ENCODE assay signal across 17 mouse cellular contexts in the genomic region with DNA sequence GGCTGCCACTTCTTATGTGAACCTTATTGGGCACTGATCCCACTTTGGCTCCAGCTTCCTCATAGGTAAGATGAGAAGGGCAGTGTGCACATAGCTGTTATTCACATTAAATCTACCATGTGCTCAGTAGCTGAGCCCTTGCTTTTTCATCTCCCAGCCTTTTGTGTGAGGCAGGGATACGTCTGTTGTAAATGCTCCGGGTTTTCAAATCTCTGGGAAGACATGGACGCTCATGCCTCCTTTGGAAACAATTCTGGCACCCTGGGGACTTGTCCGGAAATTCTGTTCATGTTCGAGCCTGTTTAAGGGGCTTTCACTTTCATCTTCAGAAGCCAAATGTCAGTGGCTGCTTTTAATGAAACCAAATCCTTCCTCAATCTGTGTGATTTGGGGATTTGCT.
DNase-seq lines count a peak whose midpoint lies in the region; ATAC-seq and TF ChIP-seq lines count a peak whose summit lies in the region.
"Had no signal": no experiment of that assay in that cellular context is flagged by ENCODE, and none has a peak within 500 bp of the region (broad histone marks: within the 10 kb centered on the region; RNA-seq: fewer than 3 reads in every experiment).

No protein-coding gene starts in this region.

- ATAC-seq in kidney, postnatal 0 days (replicated peaks; ENCODE audit: low FRiP score, low read depth) = no peak
- ATAC-seq in embryonic facial prominence, embryonic 14.5 days (ENCODE audit: low read depth) = peak; percentile 79; the same call in 1 of the 2 replicates
- ATAC-seq in megakaryocyte progenitor cell, adult 5-6 weeks (replicated peaks; ENCODE audit: poor library complexity) = peak; percentile 47
- no peak for ATAC-seq in forebrain, embryonic 15.5 days (replicated peaks)

- no peaks in the 10 kb centered on the region for H3K27me3 ChIP-seq in kidney, postnatal 0 days (ENCODE audit: insufficient read depth, low read length)
- H3K27me3 ChIP-seq in embryonic facial prominence, embryonic 14.5 days (replicated peaks; ENCODE audit: control insufficient read depth, insufficient read depth, low read length) = no peaks in the 10 kb centered on the region
- H3K27me3 ChIP-seq in forebrain, embryonic 15.5 days = no peaks in the 10 kb centered on the region
- H3K27me3 ChIP-seq: hindbrain, embryonic 15.5 days; midbrain, embryonic 12.5 days had no signal

- no peaks in the 10 kb centered on the region for H3K4me1 ChIP-seq in kidney, postnatal 0 days (replicated peaks; ENCODE audit: insufficient read depth, low read length)
- H3K4me1 ChIP-seq in embryonic facial prominence, embryonic 14.5 days (ENCODE audit: control insufficient read depth, insufficient read depth, low read length) = no peaks in the 10 kb centered on the region; the same call in 1 of the 2 replicates
- H3K4me1 ChIP-seq in forebrain, embryonic 15.5 days = no peaks in the 10 kb centered on the region
- H3K4me1 ChIP-seq: hindbrain, embryonic 15.5 days had no signal

- H3K36me3 ChIP-seq in kidney, postnatal 0 days (ENCODE audit: insufficient read depth, low read length) = no peaks in the 10 kb centered on the region
- H3K36me3 ChIP-seq in embryonic facial prominence, embryonic 14.5 days (ENCODE audit: control insufficient read depth, insufficient read depth, low read length) = no peaks in the 10 kb centered on the region
- no peaks in the 10 kb centered on the region for H3K36me3 ChIP-seq in forebrain, embryonic 15.5 days
- H3K36me3 ChIP-seq: hindbrain, embryonic 15.5 days; midbrain, embryonic 12.5 days had no signal

- H3K9ac ChIP-seq in kidney, postnatal 0 days (ENCODE audit: low read depth, low read length) = no peak overlapping the region
- H3K9ac ChIP-seq in embryonic facial prominence, embryonic 14.5 days (ENCODE audit: low read depth, low read length) = no peak overlapping the region
- no peak overlapping the region for H3K9ac ChIP-seq in forebrain, embryonic 15.5 days (replicated peaks)
- H3K9ac ChIP-seq: hindbrain, embryonic 15.5 days; liver, embryonic 14.5 days; midbrain, embryonic 12.5 days had no signal

- 35% methylated on average over 5 of the region's 5 CpGs for WGBS in kidney, postnatal 0 days
- WGBS in embryonic facial prominence, embryonic 14.5 days = 9% methylated on average over 5 of the region's 5 CpGs
- WGBS in forebrain, embryonic 15.5 days = 24% methylated on average over 5 of the region's 5 CpGs

- DNase-seq in embryo, embryonic 11 days = peak; percentile 70
- DNase-seq in embryo, embryonic 9.5 days (ENCODE audit: extremely low spot score) = no peak
- peak; percentile 24 for DNase-seq in kidney, postnatal 0 days (ENCODE audit: low spot score)
- DNase-seq in kidney, postnatal 10 days = no peak
- DNase-seq in embryonic facial prominence, embryonic 14.5 days (ENCODE audit: low spot score) = peak; percentile 72
- no peak for DNase-seq in kidney, postnatal 14 days
- DNase-seq: adrenal gland, postnatal 14 days; kidney, adult 2 months; lung, postnatal 14 days; right cerebral cortex, postnatal 4 days; thymus, postnatal 4 days had no signal

- H3K4me2 ChIP-seq in kidney, postnatal 0 days (ENCODE audit: low read length) = no peak overlapping the region
- H3K4me2 ChIP-seq in embryonic facial prominence, embryonic 14.5 days (ENCODE audit: low read depth, low read length) = no peak overlapping the region
- H3K4me2 ChIP-seq in forebrain, embryonic 15.5 days (replicated peaks) = no peak overlapping the region
- H3K4me2 ChIP-seq: hindbrain, embryonic 15.5 days; midbrain, embryonic 12.5 days had no signal

- TF ChIP-seq CTCF in kidney, postnatal 0 days (IDR thresholded peaks at IDR 0.05; ENCODE audit: low read depth) = no peak

- H3K27ac ChIP-seq in kidney, postnatal 0 days = no peak overlapping the region
- no peak overlapping the region for H3K27ac ChIP-seq in embryonic facial prominence, embryonic 14.5 days (replicated peaks; ENCODE audit: low read depth, low read length)
- no peak overlapping the region for H3K27ac ChIP-seq in forebrain, embryonic 15.5 days (replicated peaks)
- H3K27ac ChIP-seq: hindbrain, embryonic 15.5 days; liver, embryonic 14.5 days; midbrain, embryonic 12.5 days; stomach, postnatal 0 days had no signal

- H3K9me3 ChIP-seq in kidney, postnatal 0 days (replicated peaks; ENCODE audit: low read length) = no peaks in the 10 kb centered on the region
- H3K9me3 ChIP-seq in embryonic facial prominence, embryonic 14.5 days (ENCODE audit: control insufficient read depth, low read length) = no peaks in the 10 kb centered on the region
- H3K9me3 ChIP-seq in forebrain, embryonic 15.5 days = no peaks in the 10 kb centered on the region
- H3K9me3 ChIP-seq: hindbrain, embryonic 15.5 days; midbrain, embryonic 12.5 days had no signal

- H3K4me3 ChIP-seq in kidney, postnatal 0 days (replicated peaks; ENCODE audit: low read depth, low read length) = no peak overlapping the region
- H3K4me3 ChIP-seq in embryonic facial prominence, embryonic 14.5 days (ENCODE audit: low read depth, low read length) = no peak overlapping the region
- no peak overlapping the region for H3K4me3 ChIP-seq in forebrain, embryonic 15.5 days
- H3K4me3 ChIP-seq: hindbrain, embryonic 15.5 days; midbrain, embryonic 12.5 days had no signal

Comparison
In these comparisons a context has a peak if more than half of its experiments do, and no peak if none do; other contexts are left out.
1. DNase-seq: peak in embryo, embryonic 11 days (single experiment), kidney, postnatal 0 days (single experiment) and embryonic facial prominence, embryonic 14.5 days (single experiment); none in embryo, embryonic 9.5 days (single experiment), kidney, postnatal 10 days (single experiment) and kidney, postnatal 14 days (single experiment).
2. ATAC-seq: peak in embryonic facial prominence, embryonic 14.5 days (single experiment) and megakaryocyte progenitor cell, adult 5-6 weeks (single experiment); none in kidney, postnatal 0 days (single experiment) and forebrain, embryonic 15.5 days (single experiment).